Mouse (Mus musculus) ovary, postnatal 10 days (tissue): ENCODE measurements at regions not wholly inside any gene's neighbourhood (a gene's known extent, or its start where the extent isn't known, plus 50 kb on each side); places are given as distances from the start of the nearest gene placed in this dataset.

Source experiments
- DNase-seq: peaks from one replicate; pipeline ENCODE4 v3.0.0; 2022; ENCODE audit warnings: low spot score

DNA sequence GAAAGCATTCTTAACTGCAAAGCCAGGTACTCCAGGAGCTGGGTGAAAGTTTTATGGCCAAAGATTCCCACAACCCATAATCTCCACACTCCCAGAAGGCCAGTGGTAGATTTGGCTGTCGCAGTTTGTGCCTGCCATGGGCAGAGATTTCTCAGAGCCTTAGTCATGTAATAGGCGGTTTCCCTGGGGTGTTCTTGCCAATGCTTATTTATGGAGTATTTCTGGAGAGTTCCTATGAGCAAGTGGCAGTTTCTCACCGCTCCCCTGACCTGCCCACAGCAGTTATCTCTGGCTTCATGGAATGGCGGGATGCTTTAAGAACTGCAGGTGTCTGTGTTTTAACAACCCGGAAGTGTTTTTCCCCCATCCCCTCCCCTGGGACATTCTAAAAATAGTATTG, 179.8 kb downstream of the 4933412E24Rik start:
- no peak for DNase-seq

DNA sequence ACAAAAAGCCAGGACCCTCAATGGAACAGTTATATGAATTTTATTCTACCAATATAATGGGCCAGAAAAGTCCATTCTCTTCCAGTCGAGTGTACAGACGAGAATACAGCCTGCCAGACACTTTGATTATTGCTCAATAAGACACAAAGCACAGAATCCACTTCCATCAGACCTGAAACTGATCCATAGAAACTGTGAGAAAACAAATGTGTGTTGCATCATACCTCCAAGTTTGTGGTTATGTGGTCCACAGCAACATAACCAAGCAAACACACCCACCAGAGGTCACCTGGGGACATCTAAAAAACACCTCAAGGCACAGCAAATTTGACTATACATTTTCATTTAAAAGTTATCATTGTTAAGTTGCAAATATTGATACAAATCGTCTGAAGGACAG, 183.2 kb downstream of the 4933412E24Rik start:
- no peak for DNase-seq

DNA sequence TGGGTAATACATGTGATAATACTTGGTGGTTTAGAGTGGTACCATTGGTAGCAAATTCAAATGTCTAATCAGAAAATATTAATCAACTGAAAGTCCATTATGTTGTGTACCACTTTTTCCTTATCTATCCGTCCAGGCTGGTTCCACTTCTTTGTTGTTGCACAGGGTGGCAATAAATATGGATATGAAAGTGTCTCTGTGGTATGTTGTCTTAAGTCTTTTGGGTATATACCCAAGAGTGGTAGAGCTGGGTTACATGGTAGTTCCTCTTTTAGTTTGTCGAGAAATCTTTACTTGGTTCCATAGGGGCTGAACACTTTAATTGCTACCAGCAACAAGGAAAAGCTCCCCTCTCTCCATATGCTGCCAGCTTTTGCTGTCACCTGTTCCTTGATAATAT, 184.9 kb downstream of the 4933412E24Rik start:
- DNase-seq = no peak

DNA sequence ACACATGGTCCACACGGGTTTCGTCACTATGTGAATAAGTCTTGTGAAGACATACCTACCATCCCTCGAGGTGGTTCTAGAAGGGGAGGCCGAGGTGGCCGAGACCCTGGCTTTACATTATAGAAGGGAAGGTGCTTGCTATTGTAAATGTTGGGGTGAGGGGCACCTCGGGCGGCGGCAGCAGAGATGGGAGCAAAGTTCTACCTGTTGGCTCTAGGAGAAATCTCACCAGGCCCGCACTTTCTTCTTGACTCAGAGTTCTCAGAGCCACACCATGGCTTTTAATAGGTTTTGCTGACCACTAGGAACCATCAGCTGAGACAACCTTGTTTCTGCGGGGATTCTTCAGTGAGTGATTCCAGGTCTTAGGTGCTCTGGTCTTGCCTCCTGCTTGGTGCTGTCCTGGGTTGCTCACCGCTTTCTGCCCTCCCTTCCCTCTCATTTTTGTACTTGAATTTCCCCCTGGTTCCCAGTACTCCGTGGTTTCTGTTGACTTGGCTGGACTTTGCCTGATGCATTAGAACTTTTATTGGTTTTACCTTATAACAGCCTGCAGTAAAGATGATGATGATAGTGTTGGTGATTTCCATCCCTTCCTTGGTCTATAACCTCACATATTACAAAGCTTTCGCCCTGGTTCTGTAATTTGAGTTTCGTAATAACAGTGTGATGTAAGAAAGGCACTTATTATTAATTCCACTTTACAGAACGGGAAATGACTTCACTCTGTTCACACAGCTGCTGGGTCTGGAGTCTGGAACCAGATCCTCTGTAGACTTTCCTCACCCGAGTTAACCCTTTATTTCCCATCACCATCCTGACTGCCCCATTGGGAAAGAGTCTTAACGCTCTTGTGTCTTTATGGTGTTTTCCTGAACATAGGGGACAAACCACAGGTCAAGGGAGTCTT, 185.6 kb downstream of the 4933412E24Rik start:
- no peak for DNase-seq

DNA sequence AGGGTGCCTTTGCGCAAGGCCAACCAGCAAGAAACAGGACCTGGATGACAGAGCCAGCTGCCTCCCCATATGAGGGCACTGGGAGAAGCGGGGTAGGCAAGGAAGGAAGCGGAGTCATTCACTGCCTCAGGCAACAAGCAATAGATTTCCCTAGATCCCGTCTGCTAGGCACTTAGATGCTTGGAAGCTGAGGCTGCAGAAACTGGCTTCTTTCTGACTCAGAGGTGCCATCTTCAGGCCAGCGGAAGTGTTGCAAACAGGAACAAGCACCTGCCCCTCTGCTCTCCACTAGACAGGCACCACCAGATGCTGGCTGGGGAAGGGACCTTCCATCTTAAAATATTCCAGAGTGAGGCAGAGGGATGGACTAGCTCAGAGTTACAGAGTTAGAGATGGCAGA, 188.0 kb downstream of the 4933412E24Rik start:
- peak; percentile 52 for DNase-seq

DNA sequence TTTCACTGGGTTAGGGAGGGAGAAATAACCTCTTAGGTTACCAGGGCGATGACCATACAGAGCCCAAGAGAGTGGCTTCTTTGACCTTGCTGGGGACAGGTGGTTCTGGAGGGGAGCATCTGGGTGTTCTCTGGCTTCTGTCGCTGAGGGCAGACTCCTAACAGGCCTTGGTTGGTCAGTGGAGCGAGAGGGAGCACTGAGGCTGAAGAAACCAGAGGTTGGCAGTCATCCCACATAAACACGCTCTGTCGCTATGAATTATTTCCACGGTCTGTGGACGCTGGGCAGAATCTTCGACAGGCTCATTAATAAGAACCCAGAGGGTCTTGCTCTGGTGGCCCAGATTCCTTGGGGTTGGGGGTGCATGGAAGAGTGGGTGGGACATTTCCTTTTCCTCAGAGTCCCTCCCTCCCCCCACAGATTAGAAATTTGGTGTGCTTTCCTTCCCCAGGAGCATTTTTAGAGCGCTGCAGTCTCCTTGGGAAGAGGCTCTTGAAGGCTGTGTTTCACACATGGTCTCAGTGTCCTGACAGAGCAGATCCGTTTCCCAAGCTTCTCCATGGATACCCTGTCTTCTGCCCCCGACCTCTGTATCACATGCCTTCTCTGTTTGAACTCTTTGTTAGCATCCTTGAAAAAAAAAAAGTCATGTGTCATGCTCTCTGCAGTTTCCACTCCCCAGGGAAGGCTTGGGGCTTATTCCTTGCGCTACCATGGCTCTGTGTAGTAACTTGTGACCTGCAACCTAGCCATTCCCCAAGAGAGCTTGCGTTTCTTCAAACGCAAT, 190.1 kb downstream of the 4933412E24Rik start:
- no peak for DNase-seq

DNA sequence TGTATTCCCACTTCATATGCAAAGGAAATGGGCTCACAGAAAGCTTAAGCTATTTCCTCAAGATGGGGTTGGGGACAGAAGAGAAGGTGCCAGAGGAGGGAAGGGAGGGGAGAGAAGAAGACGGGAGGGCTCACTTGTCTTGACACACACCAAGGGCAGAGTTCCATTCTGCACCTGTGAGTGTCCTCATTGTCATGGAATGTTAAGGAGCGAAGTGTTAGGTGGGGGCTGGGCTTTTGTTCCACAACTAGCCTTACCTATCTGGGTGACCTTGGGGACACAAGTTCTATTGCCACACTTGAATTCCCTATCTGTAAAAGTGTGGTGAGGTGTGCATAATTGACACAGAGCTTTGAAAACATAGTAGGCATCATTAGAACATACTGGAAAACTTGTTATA, 192.5 kb downstream of the 4933412E24Rik start:
- DNase-seq = no peak

DNA sequence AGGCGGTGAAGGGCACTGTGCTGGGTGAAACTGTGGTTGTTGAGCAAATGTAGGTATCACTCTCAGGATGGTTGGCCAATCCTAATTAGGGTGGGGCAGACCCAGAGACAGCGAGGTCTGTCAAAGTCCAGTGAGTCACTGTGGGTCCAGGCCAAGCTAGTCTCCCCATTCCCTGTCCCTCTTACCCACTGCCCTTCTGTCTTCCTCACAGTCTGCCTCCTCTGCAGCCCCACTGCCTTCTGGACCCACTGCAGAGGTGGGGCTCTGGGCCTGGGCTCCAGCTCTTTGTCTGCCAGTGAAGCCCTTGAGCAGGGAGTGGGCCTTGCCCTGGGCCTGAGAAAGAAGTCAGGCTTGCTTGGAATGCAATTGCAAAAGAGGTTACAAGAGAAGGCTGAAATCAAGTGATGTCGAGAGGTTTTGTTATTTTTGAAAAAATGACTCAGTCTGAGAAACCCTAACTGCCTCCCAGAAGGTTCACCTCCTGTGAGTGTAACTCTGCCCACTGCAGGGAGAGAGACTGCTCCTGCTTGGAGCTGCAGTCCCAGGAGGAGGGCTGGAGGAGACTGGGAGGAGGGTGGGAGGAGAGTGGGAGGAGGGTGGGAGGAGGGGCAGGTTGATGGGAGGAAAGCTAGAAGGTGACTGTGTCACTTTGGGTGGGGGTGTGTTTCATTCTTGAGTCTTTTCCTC, 193.3 kb downstream of the 4933412E24Rik start:
- DNase-seq = no peak

DNA sequence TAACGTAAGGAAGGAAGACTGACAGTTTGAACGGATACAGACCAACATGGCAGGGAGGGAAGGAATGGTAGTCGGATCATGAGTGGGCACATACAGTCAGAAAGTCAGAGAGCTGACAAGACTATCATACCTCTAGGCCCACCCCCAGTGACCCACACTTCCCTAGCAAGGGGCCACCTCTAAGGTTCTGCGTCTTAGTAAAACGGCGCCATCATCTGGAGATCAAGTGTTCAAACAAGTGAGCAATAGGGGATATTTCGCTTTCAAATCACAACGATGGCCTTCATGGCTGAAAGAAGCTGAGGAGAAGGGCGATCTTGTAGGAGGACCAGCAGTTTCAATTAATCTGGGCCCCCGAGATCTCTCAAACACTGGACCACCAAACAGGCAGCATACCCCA, 196.1 kb downstream of the 4933412E24Rik start:
- no peak for DNase-seq

DNA sequence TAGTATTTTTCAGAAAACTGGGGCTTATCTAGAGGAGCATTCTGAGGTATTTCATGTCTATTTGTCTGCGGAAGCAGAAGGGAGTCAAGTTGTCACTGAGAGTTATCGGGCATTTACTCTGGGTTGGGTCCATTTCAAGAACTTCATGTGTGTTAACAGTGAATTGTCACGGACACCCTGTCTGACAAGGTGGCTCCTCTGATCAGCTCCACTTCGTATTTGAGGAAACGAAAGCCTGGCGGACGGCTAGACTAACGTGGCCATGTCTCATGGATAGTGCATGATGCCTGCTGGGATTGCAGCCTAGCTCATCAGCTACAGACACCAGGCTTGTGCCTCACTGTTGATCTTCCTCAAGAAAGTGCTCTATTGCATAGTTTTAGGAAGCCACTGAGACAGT, 200.4 kb downstream of the 4933412E24Rik start:
- DNase-seq = no peak

DNA sequence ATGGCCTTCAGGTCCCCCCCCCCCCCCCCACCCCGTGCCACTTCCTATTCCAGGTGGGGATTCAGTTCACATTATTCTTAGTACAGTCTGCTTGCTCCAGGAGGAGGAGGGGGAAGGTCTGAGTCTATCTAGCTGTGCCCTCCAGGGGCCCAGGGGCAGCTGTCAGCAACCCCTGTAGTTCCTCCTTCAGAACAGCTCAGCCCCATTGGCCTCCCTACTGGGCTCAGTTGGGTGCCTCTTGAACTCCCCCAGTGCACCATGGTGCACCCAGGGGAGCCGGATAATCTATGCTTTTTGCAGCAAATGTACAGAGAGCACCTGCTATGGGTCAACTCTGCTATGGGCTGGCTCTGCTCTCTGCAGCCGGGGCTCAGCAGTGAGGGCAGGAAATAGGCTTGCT, 204.8 kb downstream of the 4933412E24Rik start:
- DNase-seq = no peak

DNA sequence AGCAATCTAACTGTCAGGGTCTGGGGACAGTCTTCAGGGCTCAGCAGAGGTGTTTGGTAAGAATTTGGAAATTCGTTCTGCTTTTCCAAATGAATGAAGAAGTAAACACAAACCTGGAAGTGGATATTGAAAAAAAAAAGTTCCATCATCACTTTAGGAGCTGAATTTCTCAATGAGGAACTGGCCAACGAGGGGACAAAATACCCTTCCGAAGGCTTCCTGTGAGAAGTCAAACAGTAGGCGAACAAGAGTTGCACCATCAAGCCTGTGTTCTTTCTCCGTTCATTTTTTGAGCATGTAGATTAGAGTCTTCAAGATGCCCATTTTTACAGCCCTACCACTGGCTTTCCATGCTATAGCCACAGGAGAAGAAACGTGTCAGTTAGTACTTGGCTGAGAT, 207.1 kb downstream of the 4933412E24Rik start:
- DNase-seq = no peak

DNA sequence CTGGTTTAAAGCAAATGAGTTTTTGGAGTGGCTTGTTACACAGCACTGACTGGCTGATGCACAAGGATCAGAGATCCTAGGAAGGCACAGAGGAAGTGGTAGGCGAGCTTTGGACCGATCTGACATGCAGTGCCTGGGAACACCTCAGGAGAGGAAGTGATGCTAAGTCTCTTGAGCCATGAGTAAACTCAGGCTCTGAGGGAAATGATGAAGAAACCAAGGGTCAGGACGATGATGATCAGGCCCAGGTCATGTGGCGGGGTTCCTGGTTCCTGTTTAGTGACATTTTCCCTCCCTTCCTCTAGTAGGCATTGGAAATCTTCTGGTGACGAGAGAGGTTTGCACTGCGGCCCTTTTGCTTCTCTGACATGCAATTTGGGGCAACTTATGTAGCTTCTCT, 208.7 kb downstream of the 4933412E24Rik start:
- DNase-seq = no peak

DNA sequence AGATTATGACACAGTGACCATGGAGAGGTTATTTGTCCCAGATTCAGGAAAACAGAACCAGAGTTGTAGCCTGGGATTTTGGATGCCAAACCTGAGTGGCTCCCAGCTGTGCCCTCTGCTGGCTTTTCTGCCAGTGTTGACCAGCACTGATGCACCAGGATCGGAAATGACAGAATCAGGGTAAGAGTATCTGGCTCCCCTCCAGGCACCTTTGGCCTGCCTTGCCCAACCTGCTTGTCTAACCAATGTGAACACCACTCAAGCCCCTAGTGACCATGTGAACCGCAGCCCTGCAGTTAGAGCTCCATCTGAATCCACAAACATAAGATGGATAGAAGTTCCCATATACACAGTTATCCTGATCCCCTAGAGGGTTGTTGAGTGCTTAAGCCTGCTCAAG, 210.6 kb downstream of the 4933412E24Rik start:
- no peak for DNase-seq

DNA sequence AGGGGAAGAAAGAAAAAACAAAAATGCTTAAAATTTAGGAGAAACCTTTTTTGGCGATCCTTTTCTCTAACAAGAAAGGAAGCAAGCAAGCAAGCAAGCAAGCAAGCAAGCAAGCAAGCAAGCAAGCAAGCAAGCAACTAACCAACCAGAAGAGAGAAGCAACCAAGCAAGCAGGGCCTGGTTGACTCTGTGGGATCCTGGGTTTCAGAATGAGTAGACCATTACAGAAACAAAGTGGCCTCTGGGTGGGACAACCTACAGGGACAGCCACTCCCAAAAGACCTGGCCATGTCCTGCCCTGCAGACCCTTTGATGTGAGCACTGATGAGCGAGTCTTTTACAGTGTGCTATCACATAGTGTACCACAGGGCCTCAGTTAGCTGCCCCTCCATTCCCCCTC, 211.6 kb downstream of the 4933412E24Rik start:
- DNase-seq = no peak

DNA sequence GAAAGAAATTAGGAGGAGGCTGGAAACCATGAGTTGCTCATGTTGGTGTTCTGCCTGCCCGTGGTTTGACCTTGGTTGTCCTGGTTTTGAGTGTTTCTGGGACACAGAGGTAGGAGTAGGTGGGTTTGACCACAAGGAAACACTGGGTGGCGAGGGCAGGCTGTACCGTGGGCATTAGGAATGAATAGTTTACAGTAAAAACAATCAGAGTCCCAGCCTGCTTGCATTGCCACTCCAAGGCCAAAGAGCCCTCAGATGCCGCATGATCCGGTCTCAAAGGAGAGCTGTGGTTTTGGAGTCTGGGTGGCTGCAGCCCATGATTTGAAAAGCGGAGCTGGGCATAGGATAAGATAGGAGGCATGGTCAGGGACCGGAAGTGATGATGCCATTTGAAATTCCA, 212.0 kb downstream of the 4933412E24Rik start:
- DNase-seq = no peak

DNA sequence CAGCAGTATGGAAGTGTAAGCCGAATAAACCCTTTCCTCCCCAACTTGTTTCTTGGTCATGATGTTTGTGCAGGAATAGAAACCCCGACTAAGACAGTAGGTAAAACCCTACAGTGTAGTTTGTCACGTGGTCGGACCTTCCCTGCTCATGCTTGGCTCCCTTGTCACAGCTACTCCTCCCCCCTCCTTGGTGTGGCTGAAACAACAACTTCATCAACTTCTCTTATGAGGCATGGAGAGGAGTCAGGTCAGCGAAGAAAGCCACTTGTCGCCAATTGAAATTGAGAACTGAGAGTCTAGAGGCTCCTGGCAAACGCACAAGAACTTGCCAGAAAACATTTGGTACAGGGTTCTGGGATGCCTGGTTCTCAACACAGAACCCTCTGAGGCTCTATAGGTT, 214.1 kb downstream of the 4933412E24Rik start:
- DNase-seq = no peak

DNA sequence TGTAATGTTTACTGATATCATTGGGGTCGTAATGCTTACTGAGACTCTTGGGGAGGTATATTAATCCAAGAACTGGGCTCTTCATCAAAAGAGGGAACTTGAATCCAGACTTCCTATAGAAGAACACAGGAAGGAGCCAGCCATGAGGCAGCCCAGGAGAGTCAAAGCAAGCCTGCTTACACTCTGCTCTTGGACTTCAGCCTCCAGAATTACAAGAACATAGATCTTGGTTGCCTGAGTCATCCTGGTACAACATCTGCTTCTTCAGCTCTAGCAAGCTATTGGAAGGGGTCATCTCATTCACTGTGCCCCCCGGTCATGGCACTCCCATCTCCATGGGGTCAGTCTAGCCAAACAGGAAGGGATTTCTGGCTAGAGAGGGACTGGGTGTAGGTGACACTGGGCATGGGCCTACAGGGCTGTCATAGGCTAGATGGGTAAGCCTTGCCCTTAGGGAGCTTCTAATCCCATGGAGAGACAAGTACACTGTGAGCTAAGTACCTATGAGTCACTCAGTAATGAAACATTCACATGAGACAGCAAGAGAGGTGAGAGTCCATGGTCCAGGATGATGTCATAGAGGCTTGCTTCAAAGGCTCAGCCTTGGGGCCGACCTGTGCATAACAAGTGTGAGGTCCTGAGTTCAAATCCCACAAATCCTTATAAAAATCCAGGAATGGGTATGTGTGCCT, 217.1 kb downstream of the 4933412E24Rik start:
- DNase-seq = no peak

DNA sequence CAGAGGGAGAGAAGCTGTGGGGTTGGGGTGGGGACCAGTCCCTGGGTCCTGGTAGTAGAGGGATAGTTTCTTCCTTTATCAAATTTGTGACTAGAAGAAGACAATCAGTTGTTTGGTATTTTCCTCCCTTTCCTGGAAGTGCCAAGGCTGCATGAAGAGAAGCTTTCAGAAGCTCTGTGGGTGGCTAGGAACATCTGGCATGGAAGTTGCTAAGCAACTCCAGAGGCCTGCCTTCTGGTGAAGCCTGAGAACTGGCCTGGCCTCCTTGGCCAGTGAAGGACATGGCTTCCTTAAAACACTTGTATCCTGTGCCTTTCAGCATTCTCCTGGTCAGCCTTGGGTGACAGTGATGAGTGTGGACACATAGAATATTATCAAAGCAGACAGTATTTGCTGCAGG, 217.9 kb downstream of the 4933412E24Rik start:
- DNase-seq = no peak

DNA sequence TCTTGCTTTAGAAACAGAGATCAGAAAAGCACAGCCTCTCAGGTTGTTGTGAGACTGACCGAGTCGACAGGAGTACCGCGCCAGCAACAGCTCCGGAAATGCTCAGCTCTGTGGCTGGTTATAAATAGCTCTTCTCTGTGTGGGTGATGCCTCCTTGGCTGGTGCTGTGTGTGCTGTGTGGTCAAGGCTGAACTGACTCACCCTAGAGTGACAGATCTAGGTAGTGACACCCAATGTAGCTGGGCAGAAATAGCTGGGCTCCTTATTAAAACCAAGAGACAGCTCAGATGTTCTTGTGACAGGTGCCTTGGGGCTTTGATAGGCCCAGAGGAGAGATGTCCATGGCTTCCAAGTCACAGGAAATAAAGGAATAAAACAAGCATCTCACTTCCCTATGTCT, 220.7 kb downstream of the 4933412E24Rik start:
- DNase-seq = no peak

DNA sequence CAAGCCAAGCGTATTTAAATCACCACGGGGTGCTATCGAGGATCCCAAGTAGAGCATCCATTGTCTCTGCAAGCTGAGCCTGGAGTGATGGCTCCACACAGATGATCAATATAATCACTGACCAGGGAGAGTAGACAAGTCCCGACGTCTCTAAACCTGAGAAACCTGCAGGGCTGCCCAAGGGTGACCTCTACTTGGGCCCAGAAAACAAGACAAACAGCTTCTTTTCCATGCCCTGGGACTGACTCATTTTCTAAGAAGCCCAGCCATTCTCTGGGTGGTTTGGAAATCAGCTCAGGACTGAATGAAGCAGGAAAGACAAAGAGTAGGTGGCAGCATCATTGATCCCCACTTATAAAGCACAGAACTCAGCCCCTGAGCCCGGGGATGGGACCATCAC, 221.5 kb downstream of the 4933412E24Rik start:
- DNase-seq = no peak
